Comparison of ENCODE assay signal across 8 mouse cellular contexts in the genomic region with DNA sequence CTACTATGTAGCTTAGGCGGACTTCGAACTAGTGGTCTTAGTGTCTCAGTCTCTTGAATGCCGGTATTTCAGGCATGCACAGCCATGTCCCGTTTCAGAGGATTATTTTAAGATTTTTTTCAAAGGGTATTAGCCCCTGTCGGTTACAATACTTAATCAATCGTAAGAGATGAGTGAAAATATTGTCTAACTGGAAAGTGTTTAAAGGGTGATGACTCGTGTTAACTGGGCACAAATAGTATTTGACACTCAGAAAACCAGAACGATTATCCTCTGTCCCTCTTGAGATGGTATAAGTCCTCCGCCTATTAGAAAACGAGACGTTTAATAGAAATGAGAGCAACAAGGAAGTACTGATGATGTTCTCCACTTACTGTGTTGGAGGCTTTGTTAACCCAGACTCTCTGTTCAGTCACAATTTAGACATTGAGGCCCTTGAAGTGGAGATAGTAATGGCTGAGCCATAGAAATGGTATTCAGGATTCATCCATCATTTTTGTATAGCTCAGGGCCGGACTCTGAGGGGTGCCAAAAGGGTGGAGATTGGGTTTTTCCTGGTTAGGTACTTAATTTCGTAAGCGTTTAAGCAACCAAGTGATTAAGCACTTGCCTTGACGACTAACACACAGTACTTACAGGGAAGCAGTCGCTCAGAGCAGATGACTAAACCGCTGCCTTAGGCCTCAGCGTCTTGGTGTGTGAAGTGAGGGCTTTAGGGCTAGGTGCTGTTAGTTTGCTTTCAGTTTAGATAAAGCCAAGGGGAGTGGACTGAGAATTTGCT. TPM values are rescaled to one million over a fixed set of nuclear protein-coding genes. Genes with fewer than 3 reads are reported as not detected.
DNase-seq lines count a peak whose midpoint lies in the region; ATAC-seq lines count a peak whose summit lies in the region.

No protein-coding gene starts in this region.

- H3K36me3 ChIP-seq in forebrain, embryonic 11.5 days (ENCODE audit: control insufficient read depth, insufficient read depth, low read length) = no peaks in the 10 kb centered on the region
- H3K36me3 ChIP-seq in kidney, embryonic 14.5 days (ENCODE audit: control insufficient read depth, insufficient read depth, low read length) = peaks cover 3% of the 10 kb centered on the region; the same call in 1 of the 2 replicates

- H3K4me1 ChIP-seq in forebrain, embryonic 11.5 days (replicated peaks; ENCODE audit: control insufficient read depth, insufficient read depth, low read length) = peaks cover 4% of the 10 kb centered on the region; the same call in 1 of the 2 replicates
- peaks cover 23% of the 10 kb centered on the region for H3K4me1 ChIP-seq in kidney, embryonic 14.5 days (ENCODE audit: control insufficient read depth, insufficient read depth, low read length)

- no peak overlapping the region for H3K27ac ChIP-seq in forebrain, embryonic 11.5 days (ENCODE audit: low read depth, low read length)
- H3K27ac ChIP-seq in kidney, embryonic 14.5 days (ENCODE audit: low read depth, low read length) = peak overlapping the region; percentile 1; the same call in 1 of the 2 replicates

- no peaks in the 10 kb centered on the region for H3K27me3 ChIP-seq in forebrain, embryonic 11.5 days (ENCODE audit: control insufficient read depth, insufficient read depth, low read length)
- no peaks in the 10 kb centered on the region for H3K27me3 ChIP-seq in kidney, embryonic 14.5 days (ENCODE audit: control insufficient read depth, insufficient read depth, low read length)

- 2% methylated on average over 18 of the region's 18 CpGs for WGBS in forebrain, embryonic 11.5 days
- 1% methylated on average over 18 of the region's 18 CpGs for WGBS in kidney, embryonic 14.5 days

- H3K9ac ChIP-seq in forebrain, embryonic 11.5 days (ENCODE audit: low read length) = peak overlapping the region; percentile 96
- peak overlapping the region; percentile 98 for H3K9ac ChIP-seq in kidney, embryonic 14.5 days (ENCODE audit: low read depth, low read length)

- DNase-seq in CD4-positive, CD25-positive, alpha-beta regulatory T cell, adult 2 months (ENCODE audit: low read depth, low spot score) = peak; percentile 58
- peak; percentile 86 for DNase-seq in adrenal gland, adult 2 months
- DNase-seq in forebrain, embryonic 11.5 days (ENCODE audit: low spot score) = no peak
- no peak for DNase-seq in frontal cortex, adult 2 months (ENCODE audit: extremely low spot score in 1 of 2, low spot score in 1 of 2)
- DNase-seq in urinary bladder, postnatal 10 days (ENCODE audit: low spot score) = no peak

- H3K4me2 ChIP-seq in forebrain, embryonic 11.5 days (ENCODE audit: low read depth, low read length, severe bottlenecking) = peak overlapping the region; percentile 58
- peak overlapping the region; percentile 83 for H3K4me2 ChIP-seq in kidney, embryonic 14.5 days (replicated peaks; ENCODE audit: low read depth, low read length)

- H3K4me3 ChIP-seq in forebrain, embryonic 11.5 days (ENCODE audit: low read depth, low read length) = peak overlapping the region; percentile 97
- H3K4me3 ChIP-seq in kidney, embryonic 14.5 days (ENCODE audit: low read length) = peak overlapping the region; percentile 97

- no peak for ATAC-seq in CD4-positive, CD25-positive, alpha-beta regulatory T cell, adult 4 months
- no peak for ATAC-seq in forebrain, embryonic 11.5 days (replicated peaks; ENCODE audit: low FRiP score)
- ATAC-seq in kidney, embryonic 14.5 days (ENCODE audit: low FRiP score, low TSS enrichment) = no peak
- ATAC-seq in megakaryocyte progenitor cell, adult 5-6 weeks (replicated peaks; ENCODE audit: poor library complexity) = peak; percentile 7

- no peaks in the 10 kb centered on the region for H3K9me3 ChIP-seq in forebrain, embryonic 11.5 days (ENCODE audit: control insufficient read depth, low read length)
- no peaks in the 10 kb centered on the region for H3K9me3 ChIP-seq in kidney, embryonic 14.5 days (ENCODE audit: control insufficient read depth, low read length)

RNA-seq across cellular contexts. Expression of gene Msl2, which starts 2.4 kb away (rescaled TPM):
- 10 to 100 TPM in 1 of 2 experiments, 1 to 10 TPM in 1; 8.2 to 12.9 TPM for polyA plus RNA-seq in CD4-positive, CD25-positive, alpha-beta regulatory T cell, adult 4 months (2017; shearing (Covaris generic))
- 10 to 100 TPM; 46.8 to 56.7 TPM for total RNA-seq in adrenal gland, adult 2 months (2021)
- 34.1 and 38.4 TPM in 2 replicates for polyA plus RNA-seq in adrenal gland, adult 2 months (2012; rRNA removed)
- polyA plus RNA-seq in forebrain, embryonic 11.5 days (2014; fragmentation: Nextera tagmentation; extraction: Ambion mirVana) = 5.6 and 6.2 TPM in 2 replicates
- polyA plus RNA-seq in kidney, embryonic 14.5 days (2014; fragmentation: Nextera tagmentation; extraction: Ambion mirVana) = 9.7 and 11.9 TPM in 2 replicates
- total RNA-seq in megakaryocyte progenitor cell, adult 5-6 weeks (2015) = 94.2 and 94.6 TPM in 2 replicates
- 37.1 and 45.2 TPM in 2 replicates for total RNA-seq in megakaryocyte progenitor cell, adult 5-6 weeks (2017)
- polyA plus RNA-seq in frontal cortex, adult 2 months (2012; rRNA removed) = 27.3 and 27.4 TPM in 2 replicates

RNA-seq across cellular contexts. Expression of gene Pccb, which starts 41.6 kb away (rescaled TPM):
- polyA plus RNA-seq in CD4-positive, CD25-positive, alpha-beta regulatory T cell, adult 4 months (2017; shearing (Covaris generic)) = 10 to 100 TPM in 1 of 2 experiments, 1 to 10 TPM in 1; 9.7 to 12.9 TPM
- 100 to 1,000 TPM; 140 to 166 TPM for total RNA-seq in adrenal gland, adult 2 months (2021)
- polyA plus RNA-seq in adrenal gland, adult 2 months (2012; rRNA removed) = 113 and 128 TPM in 2 replicates
- polyA plus RNA-seq in forebrain, embryonic 11.5 days (2014; fragmentation: Nextera tagmentation; extraction: Ambion mirVana) = 14.4 and 16.3 TPM in 2 replicates
- polyA plus RNA-seq in kidney, embryonic 14.5 days (2014; fragmentation: Nextera tagmentation; extraction: Ambion mirVana) = 19.2 and 21.0 TPM in 2 replicates
- 19.4 and 21.7 TPM in 2 replicates for total RNA-seq in megakaryocyte progenitor cell, adult 5-6 weeks (2015)
- 16.0 and 18.2 TPM in 2 replicates for total RNA-seq in megakaryocyte progenitor cell, adult 5-6 weeks (2017)
- 61.2 and 69.8 TPM in 2 replicates for polyA plus RNA-seq in frontal cortex, adult 2 months (2012; rRNA removed)

Comparison
In these comparisons a context has a peak if more than half of its experiments do, and no peak if none do; other contexts are left out.
1. DNase-seq: peak in CD4-positive, CD25-positive, alpha-beta regulatory T cell, adult 2 months (single experiment) and adrenal gland, adult 2 months (single experiment); none in forebrain, embryonic 11.5 days (single experiment), frontal cortex, adult 2 months (0 of 2) and urinary bladder, postnatal 10 days (single experiment).